Mouse (Mus musculus): ENCODE results near the gene Schip1.

DNA sequence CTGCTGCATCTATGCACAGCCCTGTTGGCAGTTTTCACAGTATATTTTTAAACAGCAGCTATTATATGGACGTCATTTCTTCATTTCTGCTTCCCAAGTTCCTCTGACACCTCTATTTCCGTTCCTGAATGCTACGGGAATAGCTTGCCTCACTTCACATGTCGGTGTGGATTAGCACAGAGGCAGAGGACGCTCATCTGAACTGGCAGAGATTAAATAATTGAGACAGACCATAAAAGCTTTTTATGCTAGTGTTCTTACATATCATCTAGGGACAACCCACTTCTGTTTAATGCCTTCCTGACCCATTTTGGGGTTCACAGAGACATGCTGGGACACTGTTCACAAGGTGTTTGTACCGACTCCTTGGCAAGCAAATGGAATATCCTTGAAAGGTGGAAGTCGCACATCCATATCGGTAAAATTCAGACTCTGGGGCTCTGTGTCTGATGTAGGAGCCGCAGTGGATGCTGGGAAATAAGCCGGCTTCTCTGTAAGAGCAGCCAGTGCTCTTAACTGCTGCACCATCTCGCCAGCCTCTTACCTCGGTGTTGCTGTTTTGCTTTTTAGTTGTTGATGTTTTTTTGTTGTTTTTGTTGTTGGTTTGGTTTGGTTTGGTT is 610.7 kb downstream of the Schip1 start:
- no peak for TF ChIP-seq CTCF (IDR thresholded peaks at IDR 0.05; ENCODE audit: low read depth)
- TF ChIP-seq EP300 (IDR thresholded peaks at IDR 0.05; ENCODE audit: low read depth): no peak
